ENCODE assay signal across 22 mouse cellular contexts in the genomic region with DNA sequence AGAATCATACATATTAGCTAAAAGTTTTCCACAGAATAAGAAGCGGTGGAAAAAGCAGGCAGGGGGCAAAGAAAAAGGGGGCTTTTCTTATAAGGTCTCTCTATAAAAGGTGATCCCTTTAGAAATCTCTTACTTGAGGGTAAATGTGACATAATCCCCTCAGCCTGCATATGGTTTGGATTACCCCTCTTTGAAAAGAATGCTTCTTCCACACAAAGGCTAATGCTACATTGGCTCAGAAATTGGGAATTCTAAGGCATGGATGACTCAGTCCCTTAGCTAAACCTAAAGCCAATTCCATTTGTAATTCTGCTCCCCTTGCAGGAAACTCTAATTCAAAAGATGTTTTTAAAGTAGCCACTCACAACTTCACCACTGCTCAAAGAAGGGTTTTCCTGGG. TPM values are rescaled to one million over a fixed set of nuclear protein-coding genes. Genes with fewer than 3 reads are reported as not detected.
DNase-seq lines count a peak whose midpoint lies in the region; ATAC-seq lines count a peak whose summit lies in the region.
"Had no signal": no experiment of that assay in that cellular context is flagged by ENCODE, and none has a peak within 500 bp of the region (broad histone marks: within the 10 kb centered on the region; RNA-seq: fewer than 3 reads in every experiment).

No protein-coding gene starts in this region.

- H3K27ac ChIP-seq in embryonic facial prominence, embryonic 12.5 days = 0 out of 2 replicates have a peak overlapping the region, but pooled peaks have one; percentile 17
- H3K27ac ChIP-seq in limb, embryonic 15.5 days = 0 out of 2 replicates have a peak overlapping the region, but pooled peaks have one; percentile 7
- H3K27ac ChIP-seq: forebrain, embryonic 12.5 days; hindbrain, embryonic 15.5 days had no signal

- H3K4me2 ChIP-seq in embryonic facial prominence, embryonic 12.5 days (replicated peaks) = no peak overlapping the region
- H3K4me2 ChIP-seq in limb, embryonic 15.5 days = no peak overlapping the region
- H3K4me2 ChIP-seq: forebrain, embryonic 12.5 days; heart, embryonic 12.5 days; hindbrain, embryonic 15.5 days had no signal

- H3K9me3 ChIP-seq in embryonic facial prominence, embryonic 12.5 days = no peaks in the 10 kb centered on the region
- H3K9me3 ChIP-seq in limb, embryonic 15.5 days = no peaks in the 10 kb centered on the region
- H3K9me3 ChIP-seq: forebrain, embryonic 12.5 days; heart, embryonic 12.5 days; hindbrain, embryonic 15.5 days had no signal

- H3K36me3 ChIP-seq in embryonic facial prominence, embryonic 12.5 days = no peaks in the 10 kb centered on the region
- no peaks in the 10 kb centered on the region for H3K36me3 ChIP-seq in limb, embryonic 15.5 days
- H3K36me3 ChIP-seq: forebrain, embryonic 12.5 days; heart, embryonic 12.5 days; hindbrain, embryonic 15.5 days had no signal

- 16% methylated on average over 1 of the region's 1 CpGs for whole genome bisulfite sequencing in embryonic facial prominence, embryonic 12.5 days
- WGBS in limb, embryonic 15.5 days = 52% methylated on average over 1 of the region's 1 CpGs

- no peak overlapping the region for H3K4me3 ChIP-seq in embryonic facial prominence, embryonic 12.5 days
- no peak overlapping the region for H3K4me3 ChIP-seq in limb, embryonic 15.5 days
- H3K4me3 ChIP-seq: forebrain, embryonic 12.5 days; heart, embryonic 12.5 days; hindbrain, embryonic 15.5 days had no signal

- H3K9ac ChIP-seq in embryonic facial prominence, embryonic 12.5 days = no peak overlapping the region
- H3K9ac ChIP-seq in limb, embryonic 15.5 days = no peak overlapping the region
- H3K9ac ChIP-seq: forebrain, embryonic 12.5 days; heart, embryonic 12.5 days; hindbrain, embryonic 15.5 days had no signal

- no peaks in the 10 kb centered on the region for H3K27me3 ChIP-seq in embryonic facial prominence, embryonic 12.5 days
- no peaks in the 10 kb centered on the region for H3K27me3 ChIP-seq in limb, embryonic 15.5 days
- H3K27me3 ChIP-seq: forebrain, embryonic 12.5 days; heart, embryonic 12.5 days; hindbrain, embryonic 15.5 days had no signal

- H3K4me1 ChIP-seq in embryonic facial prominence, embryonic 12.5 days = no peaks in the 10 kb centered on the region
- no peaks in the 10 kb centered on the region for H3K4me1 ChIP-seq in limb, embryonic 15.5 days
- H3K4me1 ChIP-seq: forebrain, embryonic 12.5 days; heart, embryonic 12.5 days; hindbrain, embryonic 15.5 days had no signal

- DNase-seq in embryo, embryonic 10 days (ENCODE audit: low spot score) = peak; percentile 6
- no peak for DNase-seq in embryo, embryonic 9.5 days (ENCODE audit: extremely low spot score)
- DNase-seq in hindlimb bud, embryonic 11.5 days (ENCODE audit: extremely low spot score, low read depth, low spot score) = peak; percentile 16
- DNase-seq in spleen, postnatal 36 days (ENCODE audit: low spot score in 2 of 2) = no peak
- DNase-seq in urinary bladder, postnatal 14 days (ENCODE audit: low spot score) = no peak
- DNase-seq in right cerebral cortex, postnatal 25 days = no peak
- DNase-seq: adrenal gland, postnatal 14 days; cerebellum, adult 11-12 months; cerebellum, adult 9-10 months; cerebellum, postnatal 25 days; gastrocnemius, postnatal 14 days; heart, postnatal 36 days had no signal

- no peak for ATAC-seq in embryonic facial prominence, embryonic 12.5 days (ENCODE audit: insufficient number of reproducible peaks, insufficient read depth, low FRiP score, low TSS enrichment)
- ATAC-seq in limb, embryonic 15.5 days (ENCODE audit: insufficient number of reproducible peaks, low FRiP score, low TSS enrichment, low read depth) = no peak
- ATAC-seq: activated CD4-positive, CD25-positive, alpha-beta regulatory T cell, adult 4 months; forebrain, embryonic 16.5 days; inflammation-experienced regulatory T-cells, adult 6 months; Patski had no signal

RNA-seq across cellular contexts. Expression of a gene that starts 37.5 kb away (rescaled TPM):
- 18.9 and 21.2 TPM in 2 replicates for polyA plus RNA-seq in embryonic facial prominence, embryonic 12.5 days (2016; fragmentation: Nextera tagmentation; extraction: Ambion mirVana)
- 76.7 and 88.1 TPM in 2 replicates for polyA plus RNA-seq in limb, embryonic 15.5 days (2015; fragmentation: Nextera tagmentation; extraction: Ambion mirVana)
- polyA plus RNA-seq: activated CD4-positive, CD25-positive, alpha-beta regulatory T cell, adult 4 months; C2C12; inflammation-experienced regulatory T-cells, adult 6 months; Patski had no signal

Comparison
In these comparisons a context has a peak if more than half of its experiments do, and no peak if none do; other contexts are left out.
1. DNase-seq: peak in embryo, embryonic 10 days (single experiment) and hindlimb bud, embryonic 11.5 days (single experiment); none in embryo, embryonic 9.5 days (single experiment), spleen, postnatal 36 days (0 of 2), urinary bladder, postnatal 14 days (single experiment) and right cerebral cortex, postnatal 25 days (single experiment).